Mouse (Mus musculus) mesoderm, embryonic 11.5 days (tissue): Measurements from ENCODE around the gene Syne2.

ENCODE experiments used
- DNase-seq: peaks from one replicate; pipeline ENCODE4 v3.0.0-alpha.2; 2012; ENCODE audit warnings: low read depth, low spot score

Gene Syne2

GRCm38 (mm10) chr12:75924852-75925251, 106.9 kb downstream of the Syne2 start:
- DNase-seq = no peak

- DNase-seq = no peak
Observed at GRCm38 (mm10) chr12:75927596-75927995, 109.7 kb downstream of the Syne2 start.

DNA sequence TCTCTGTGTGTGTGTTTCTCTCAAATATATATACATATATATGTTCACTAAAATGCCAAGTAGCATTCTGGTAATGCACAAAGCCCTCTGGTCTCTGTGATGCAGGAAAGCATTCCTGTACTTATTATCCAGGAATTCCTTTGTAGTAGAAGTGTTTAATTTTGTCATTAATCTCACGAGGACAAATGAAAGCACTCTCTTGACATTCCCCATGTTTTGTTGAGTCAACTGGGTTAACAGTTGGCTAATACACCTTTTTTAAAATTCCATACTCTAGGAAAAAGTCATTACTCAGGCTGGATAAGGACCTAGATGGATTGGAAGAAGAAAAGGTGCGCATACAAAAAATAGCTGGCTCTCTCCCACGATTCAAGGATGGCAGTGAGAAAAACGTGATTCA, 115.6 kb downstream of the Syne2 start:
- DNase-seq = no peak

DNA sequence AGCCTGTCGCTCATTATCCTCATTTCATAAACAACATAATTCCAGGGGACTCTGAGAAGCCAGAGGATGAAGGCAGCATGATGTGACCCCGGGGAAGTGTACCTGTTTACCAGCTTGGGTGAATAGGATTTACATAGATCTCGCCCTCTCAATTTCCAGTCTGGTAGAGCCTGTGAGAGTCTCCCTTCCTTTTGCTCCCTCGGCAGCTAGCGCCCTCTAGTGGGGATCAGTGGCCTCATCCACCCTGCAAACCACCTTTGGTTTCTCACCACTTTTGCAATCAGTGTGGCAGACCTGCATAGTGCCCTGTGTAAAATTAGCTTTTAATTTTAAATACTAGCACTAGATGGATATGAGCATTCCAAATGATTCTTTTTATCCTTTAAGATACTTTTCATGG, 133.4 kb downstream of the Syne2 start:
- peak; percentile 33 for DNase-seq

GRCm38 (mm10) chr12:75952011-75952410, 134.1 kb downstream of the Syne2 start:
- peak; percentile 10 for DNase-seq

DNA sequence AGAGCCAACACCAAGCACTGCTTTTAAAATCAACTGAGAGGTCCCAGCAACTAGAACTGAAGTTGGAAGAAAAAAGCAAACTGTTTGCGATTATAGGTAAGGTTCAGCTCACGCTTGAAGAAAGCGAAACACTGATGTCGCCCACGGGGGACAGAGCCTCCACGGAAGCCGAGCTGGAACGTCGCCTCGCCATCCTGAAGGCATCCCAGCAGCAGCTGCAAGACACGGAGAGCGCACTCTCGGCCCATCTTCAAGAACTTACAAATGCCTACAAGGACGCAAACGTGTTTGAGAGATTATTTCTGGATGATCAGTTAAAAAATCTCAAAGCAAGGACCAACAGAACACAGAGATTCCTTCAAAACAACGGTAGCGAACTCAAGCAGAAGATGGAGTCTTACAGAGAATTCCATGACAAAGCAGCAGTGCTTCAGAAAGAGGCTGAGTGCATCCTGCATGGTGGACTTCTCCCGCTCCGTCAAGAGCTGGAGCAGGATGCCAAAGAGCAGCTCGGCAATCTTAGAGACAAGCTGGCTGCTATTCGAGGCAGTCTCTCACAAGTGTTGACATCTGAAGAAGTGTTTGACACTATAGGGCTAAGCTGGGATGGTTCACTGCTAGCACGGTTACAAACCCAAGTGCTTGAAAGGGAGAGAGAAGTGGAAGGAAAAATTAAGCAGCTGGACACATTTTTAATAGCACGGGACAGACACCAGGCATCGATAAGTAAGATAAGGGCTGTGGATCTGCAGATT, 148.7 kb downstream of the Syne2 start:
- no peak for DNase-seq

DNA sequence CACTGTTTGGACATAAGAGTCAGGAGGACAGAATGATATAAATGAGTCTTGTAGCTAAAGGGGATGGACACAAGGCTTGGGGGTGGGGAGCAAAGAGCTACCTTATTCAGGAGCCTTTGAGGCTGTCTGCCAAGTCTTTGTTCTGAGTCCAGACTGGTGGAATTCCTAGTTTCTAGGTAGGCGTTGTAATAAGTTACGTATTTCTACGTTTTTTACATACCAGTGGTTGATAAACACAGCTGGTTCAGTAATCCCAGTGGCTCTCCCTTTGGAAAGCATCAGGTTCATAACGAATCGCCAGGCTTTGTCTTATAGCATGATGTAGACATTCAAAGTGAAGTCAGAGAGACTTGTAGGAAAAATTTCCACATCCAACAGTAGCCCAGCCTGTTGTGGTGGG, 161.1 kb downstream of the Syne2 start:
- no peak for DNase-seq

- DNase-seq = no peak
Observed at GRCm38 (mm10) chr12:75983336-75983735, 165.4 kb downstream of the Syne2 start.

- no peak for DNase-seq
Observed at GRCm38 (mm10) chr12:75992226-75992858, 174.4 kb downstream of the Syne2 start.

DNA sequence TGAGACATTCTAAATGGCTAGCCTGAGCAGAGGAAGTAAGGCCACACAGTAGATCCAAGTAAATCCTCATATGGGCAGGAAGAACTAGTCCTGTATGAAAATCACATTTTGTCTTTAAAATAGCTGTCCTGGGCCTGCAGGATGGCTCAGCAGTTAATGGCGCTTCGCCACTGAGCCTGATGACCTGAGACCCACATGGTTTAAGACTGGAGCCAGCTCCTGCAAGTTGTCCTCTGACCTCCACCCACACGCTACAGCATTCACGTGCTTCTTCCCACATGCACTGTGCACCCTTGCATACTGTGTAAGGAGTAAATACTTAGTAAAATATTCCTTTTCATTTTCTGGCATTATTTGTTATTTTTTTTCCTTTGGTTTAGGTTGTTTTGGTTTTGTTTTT, 175.0 kb downstream of the Syne2 start:
- DNase-seq = no peak

GRCm38 (mm10) chr12:75995086-75995485, 177.2 kb downstream of the Syne2 start:
- no peak for DNase-seq

DNA sequence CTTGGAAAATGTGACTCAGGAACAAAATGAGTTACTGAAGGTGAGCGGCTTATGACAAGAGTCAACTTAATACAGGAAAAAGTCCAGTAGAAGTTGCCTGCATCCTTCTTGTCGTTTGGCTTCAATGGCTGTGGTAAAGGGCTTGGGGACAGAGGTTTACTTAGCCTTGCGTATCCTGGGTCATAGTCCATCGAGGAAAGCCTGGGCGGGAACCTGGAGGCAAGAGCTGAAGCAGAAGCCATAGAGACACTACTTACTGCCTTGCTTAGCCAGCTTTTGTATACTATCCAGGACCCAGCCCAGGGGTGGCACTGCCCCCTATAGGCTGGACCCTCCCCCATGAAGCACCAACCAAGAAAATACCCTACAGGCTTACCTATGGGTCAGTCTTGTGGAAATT, 179.6 kb downstream of the Syne2 start:
- no peak for DNase-seq

DNA sequence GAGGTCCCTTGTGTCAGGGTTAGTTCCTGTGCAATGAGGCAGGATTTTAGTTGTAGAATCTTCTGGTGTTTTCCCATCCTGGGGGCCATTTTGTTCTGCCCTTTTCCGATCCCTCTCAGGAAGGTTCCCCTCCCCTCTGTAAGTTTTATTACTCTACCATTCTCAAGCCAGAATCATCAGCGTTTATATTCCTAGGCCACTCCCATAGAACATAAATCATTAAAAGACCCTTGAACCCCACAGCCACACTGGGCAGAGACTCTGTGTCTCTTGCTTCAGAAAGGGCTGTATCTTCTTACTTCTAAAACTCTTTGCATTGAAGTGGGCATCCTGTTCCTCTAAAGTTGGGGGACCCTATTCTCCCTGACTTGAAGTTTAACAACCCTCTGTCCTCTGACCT, 180.5 kb downstream of the Syne2 start:
- DNase-seq = no peak

DNA sequence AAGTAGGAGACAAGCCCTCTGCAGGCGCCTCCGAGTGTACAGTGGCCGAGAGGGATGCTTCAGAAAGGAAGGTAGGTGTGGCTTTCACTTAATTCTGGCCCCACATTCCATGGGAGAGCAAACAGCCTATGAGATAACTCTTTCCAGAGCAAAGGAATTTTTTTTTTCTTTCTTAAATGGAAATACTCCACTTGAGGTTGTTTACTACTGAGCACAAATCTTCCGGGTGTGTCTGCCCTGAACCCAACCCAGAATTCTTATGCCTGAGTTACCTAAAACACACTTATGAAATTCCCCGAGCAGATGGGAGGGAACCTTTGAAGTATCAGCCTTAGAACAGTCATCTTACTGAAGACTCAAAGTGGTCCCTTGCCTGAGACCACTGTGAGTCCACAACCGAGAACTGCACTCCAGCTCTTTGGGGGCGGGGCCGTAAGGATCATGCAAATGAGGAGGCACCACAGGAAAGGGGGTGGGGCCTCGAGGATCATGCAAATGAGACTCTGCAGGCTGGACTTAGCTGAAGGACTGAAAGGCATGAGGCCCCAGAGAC, 186.8 kb downstream of the Syne2 start:
- DNase-seq = peak; percentile 51

DNA sequence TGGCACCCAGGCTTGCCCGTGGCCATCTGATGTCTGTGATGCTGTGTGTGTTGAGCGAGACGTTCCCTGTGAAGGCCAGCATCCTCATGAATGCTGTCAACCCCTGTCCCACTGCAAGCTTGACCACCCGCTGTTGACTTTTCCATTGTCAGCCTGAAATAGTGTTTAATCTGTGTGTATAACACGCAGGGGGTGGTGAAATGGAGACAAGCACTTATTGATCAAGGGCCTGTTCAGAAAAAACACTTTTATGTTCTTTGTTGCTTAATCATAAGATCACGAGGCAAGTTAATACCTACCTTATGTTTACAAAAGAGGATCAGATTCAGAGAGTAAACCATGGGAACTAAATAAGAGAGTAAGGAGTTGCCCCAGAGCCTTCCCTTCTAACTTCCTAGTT, 191.1 kb downstream of the Syne2 start:
- no peak for DNase-seq

DNA sequence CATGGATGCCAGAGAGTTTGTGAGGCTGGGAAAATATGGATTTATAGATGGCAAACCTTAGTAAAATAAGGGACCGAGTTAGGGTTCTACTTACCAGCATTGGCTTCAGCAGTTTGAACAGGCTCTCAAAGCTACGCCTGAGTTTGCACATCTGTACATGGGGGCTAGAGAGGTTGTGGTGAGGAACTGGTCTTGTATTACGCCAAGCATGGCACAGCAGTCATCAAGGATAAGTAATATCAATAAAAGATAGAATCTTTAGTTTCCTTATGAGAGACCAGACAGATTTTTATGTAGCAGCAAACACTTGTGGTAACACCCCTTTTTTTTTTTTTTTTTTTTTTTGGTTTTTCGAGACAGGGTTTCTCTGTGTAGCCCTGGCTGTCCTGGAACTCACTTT, 194.9 kb downstream of the Syne2 start:
- no peak for DNase-seq

DNA sequence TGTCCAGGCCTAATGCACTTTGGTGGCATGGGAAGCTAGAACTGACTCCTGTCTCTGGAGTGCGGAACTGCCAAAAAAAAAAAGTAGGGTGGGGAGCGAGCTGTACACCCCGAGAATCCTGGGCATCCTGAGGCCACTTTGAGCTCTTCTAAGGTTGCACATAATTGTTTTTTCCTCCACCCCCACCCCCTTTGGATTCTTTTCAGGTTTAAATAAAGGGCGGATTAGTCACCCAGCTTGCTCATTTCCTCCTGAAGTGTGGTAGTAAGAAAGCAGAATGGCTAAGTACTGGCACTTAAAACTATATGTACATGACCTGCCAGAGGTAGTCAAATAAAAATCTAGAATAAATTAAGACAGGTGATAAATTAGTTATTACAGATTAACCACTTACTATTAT, 195.5 kb downstream of the Syne2 start:
- no peak for DNase-seq

DNA sequence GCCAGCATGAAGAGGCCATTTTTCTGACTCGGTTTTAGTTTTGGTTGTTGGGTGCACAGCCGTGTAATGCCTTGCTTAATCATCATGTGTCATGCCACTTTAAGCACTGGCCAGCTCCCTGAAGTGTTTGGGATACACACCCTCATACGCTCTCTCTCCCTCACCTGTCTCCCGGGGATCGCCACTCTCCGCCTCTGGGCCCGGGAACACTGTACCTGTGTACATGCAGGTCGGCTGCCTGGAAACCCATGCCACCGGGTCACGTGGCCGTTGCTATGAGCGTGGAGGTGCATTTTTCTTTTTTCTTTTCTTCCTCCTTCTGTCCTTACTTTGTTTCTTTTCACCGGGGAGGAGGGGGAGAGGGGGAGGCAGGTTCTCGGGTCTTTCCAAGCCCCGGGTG, 197.1 kb downstream of the Syne2 start:
- no peak for DNase-seq

DNA sequence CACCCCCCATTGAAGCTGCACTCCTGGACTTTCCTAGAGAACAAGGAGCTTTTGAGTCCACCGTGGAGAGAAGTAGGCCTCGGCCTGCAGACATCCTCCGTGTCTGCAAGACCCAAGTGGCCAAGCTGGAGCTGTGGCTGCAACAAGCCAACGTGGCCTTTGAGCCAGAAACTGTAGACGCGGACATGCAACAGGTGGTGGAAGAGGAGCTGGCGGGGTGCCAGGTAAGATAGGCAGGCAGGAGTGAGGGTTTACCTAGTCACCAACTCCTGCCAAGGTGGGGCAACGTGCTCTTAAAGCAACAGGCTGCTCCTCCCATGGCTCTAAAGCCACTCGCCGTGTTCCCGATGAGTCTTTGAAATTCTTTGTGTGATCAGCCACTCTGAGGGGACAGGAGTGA, 197.6 kb downstream of the Syne2 start:
- no peak for DNase-seq

DNA sequence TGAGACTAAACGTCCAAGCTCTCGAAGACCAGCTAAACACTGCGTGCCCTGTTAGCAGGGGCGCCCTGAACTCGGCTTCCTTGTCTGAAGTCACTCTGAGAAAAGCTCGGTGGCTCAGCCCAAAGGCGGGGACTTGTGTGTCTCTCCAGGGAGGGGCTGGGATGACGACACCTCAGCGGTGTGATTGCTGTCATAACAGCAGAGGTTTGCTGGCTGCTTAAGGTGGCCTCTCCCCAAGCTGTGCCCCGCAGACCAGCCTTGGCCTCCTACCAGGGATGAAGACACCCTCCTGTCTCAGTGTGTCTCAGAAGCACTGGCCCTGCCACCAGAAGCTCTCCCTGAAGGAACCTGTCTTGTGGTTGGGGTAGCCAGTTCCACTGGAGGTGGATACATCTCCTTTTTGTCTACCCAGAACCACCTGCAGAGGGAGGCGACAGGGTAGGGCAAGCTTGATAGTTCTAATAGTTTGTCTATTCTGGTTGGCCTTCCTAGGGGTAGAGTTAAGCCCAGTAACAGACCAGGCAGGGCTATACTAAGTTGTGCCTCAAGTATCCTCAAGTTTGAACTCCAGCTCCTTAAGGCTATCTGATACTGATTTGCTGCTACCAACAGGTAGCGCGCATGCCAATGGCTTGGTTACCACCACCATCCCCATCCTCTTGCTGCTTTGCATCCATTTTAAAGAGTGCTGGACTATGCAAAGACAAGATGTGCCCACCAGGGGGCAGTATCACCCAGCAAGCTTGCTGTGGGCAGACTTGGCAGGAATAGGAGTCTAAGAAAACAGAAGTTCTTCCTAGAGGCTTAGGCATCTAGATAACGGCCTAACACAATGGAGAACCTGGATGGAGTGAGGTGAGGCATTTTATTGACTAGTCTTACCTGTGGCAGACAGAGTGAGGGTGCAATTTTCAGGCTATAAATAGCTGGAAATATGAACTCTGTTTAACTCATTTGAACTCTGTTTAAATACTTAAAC, 198.5 kb downstream of the Syne2 start:
- DNase-seq = peak; percentile 85

GRCm38 (mm10) chr12:76018640-76019039, 200.7 kb downstream of the Syne2 start:
- DNase-seq = peak; percentile 4

GRCm38 (mm10) chr12:76042301-76042700, 224.4 kb downstream of the Syne2 start:
- no peak for DNase-seq
